Mouse (Mus musculus): ENCODE measurements around the gene 1110008P14Rik.

GRCm38 (mm10) chr2:32411407-32411806, 29.7 kb upstream of the 1110008P14Rik start:
- no peak for TF ChIP-seq POLR2A (IDR thresholded peaks at IDR 0.05; ENCODE audit: low read depth, low read length)
- TF ChIP-seq CTCF (IDR thresholded peaks at IDR 0.05; ENCODE audit: extremely low read depth, insufficient read length, insufficient replicate concordance, low read depth, low read length), result no peak
